Mouse (Mus musculus): ENCODE data around the gene Eif5a. TPM values are rescaled to one million over a fixed set of nuclear protein-coding genes. Genes with fewer than 3 reads are reported as not detected.

Eif5a gene
- polyA plus RNA-seq, 1 experiment from 2014 or later, result 1,516 TPM

DNA sequence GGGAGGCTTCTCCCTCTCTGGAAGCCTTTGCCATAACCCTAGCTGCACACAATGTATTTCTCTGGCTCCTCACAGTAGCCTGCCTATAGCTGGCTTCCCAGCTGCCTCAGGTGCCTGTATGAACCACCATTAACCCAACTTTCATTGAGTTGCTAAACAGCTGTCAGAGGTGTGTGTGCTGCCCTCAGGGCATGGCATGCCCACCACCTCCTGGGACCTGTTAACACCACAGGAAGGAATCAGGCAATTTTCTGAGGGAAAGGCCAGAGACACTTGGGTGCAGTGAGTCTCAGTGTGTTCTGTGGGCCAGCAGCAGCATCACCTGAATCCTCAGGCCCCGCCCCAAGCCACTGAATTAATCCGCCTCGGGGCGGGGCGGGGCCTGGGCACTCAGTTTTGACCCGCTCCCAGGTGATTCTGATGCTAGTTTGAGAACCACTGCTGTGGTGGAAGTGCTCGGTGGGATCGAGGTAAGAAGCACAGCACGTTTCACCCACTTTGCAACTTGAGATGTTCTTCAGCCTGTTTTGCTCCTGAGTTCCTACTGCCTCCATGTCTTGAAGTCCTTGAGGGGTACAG is 16.7 kb upstream of the Eif5a start:
- peaks cover 45% of the 10 kb centered on the region for H3K27me3 ChIP-seq (ENCODE audit: control insufficient read depth, insufficient read depth, low read length)
- peaks cover 16% of the 10 kb centered on the region for H3K4me1 ChIP-seq (ENCODE audit: control insufficient read depth, insufficient read depth, low read length)
- no peak overlapping the region for H3K4me2 ChIP-seq
- H3K27ac ChIP-seq (ENCODE audit: low read depth, low read length), result no peak overlapping the region
- no peak for ATAC-seq (replicated peaks; ENCODE audit: insufficient number of reproducible peaks, low FRiP score, low TSS enrichment)
- no peak overlapping the region for H3K4me3 ChIP-seq (ENCODE audit: low read depth, low read length)
- H3K9me3 ChIP-seq (replicated peaks; ENCODE audit: control insufficient read depth, low read length), result no peaks in the 10 kb centered on the region
- peaks cover 2% of the 10 kb centered on the region; the same call in 1 of the 2 replicates for H3K36me3 ChIP-seq (ENCODE audit: control insufficient read depth, insufficient read depth, low read length)
- H3K9ac ChIP-seq (ENCODE audit: low read depth, low read length), result no peak overlapping the region
- WGBS (ENCODE audit: insufficient replicate concordance), result 31% methylated on average over 9 of the region's 9 CpGs

- Histone ChIP-seq H3K27ac (ENCODE audit: low read depth, low read length) (no peak overlapping the region), H3K9me3 (replicated peaks; ENCODE audit: control insufficient read depth, low read length) (no peaks in the 10 kb centered on the region), H3K36me3 (ENCODE audit: control insufficient read depth, insufficient read depth, low read length) (no peaks in the 10 kb centered on the region), H3K27me3 (ENCODE audit: control insufficient read depth, insufficient read depth, low read length) (peaks cover 45% of the 10 kb centered on the region), H3K9ac (ENCODE audit: low read depth, low read length) (no peak overlapping the region), H3K4me3 (ENCODE audit: low read depth, low read length) (no peak overlapping the region), H3K4me1 (ENCODE audit: control insufficient read depth, insufficient read depth, low read length) (peaks cover 16% of the 10 kb centered on the region), H3K4me2 (no peak overlapping the region)
- no peak for ATAC-seq (replicated peaks; ENCODE audit: insufficient number of reproducible peaks, low FRiP score, low TSS enrichment)
- 62% methylated on average over 5 of the region's 5 CpGs for WGBS (ENCODE audit: insufficient replicate concordance)
These were observed 16.1 kb upstream of the Eif5a start for GRCm38 (mm10) chr11:69937834-69938233.

GRCm38 (mm10) chr11:69937385-69937784 is 15.6 kb upstream of the Eif5a start:
- ATAC-seq (replicated peaks; ENCODE audit: insufficient number of reproducible peaks, low FRiP score, low TSS enrichment), result no peak
- H3K27ac ChIP-seq (ENCODE audit: low read depth, low read length), result no peak overlapping the region

GRCm38 (mm10) chr11:69936714-69937347 is 15.1 kb upstream of the Eif5a start:
- Histone ChIP-seq H3K9ac (ENCODE audit: low read depth, low read length) (no peak overlapping the region), H3K4me2 (peak overlapping the region; percentile 99), H3K27me3 (ENCODE audit: control insufficient read depth, insufficient read depth, low read length) (peaks cover 43% of the 10 kb centered on the region), H3K27ac (ENCODE audit: low read depth, low read length) (no peak overlapping the region), H3K4me3 (ENCODE audit: low read depth, low read length) (peak overlapping the region; percentile 55), H3K9me3 (replicated peaks; ENCODE audit: control insufficient read depth, low read length) (no peaks in the 10 kb centered on the region), H3K4me1 (ENCODE audit: control insufficient read depth, insufficient read depth, low read length) (peaks cover 16% of the 10 kb centered on the region), H3K36me3 (ENCODE audit: control insufficient read depth, insufficient read depth, low read length) (no peaks in the 10 kb centered on the region)
- ATAC-seq (replicated peaks; ENCODE audit: insufficient number of reproducible peaks, low FRiP score, low TSS enrichment), result no peak
- WGBS (ENCODE audit: insufficient replicate concordance), result 48% methylated on average over 9 of the region's 9 CpGs

More at GRCm38 (mm10) chr11:69937385-69937784, 15.6 kb upstream of the Eif5a start:
- peaks cover 16% of the 10 kb centered on the region for H3K4me1 ChIP-seq (ENCODE audit: control insufficient read depth, insufficient read depth, low read length)
- WGBS (ENCODE audit: insufficient replicate concordance), result 46% methylated on average over 4 of the region's 4 CpGs
- H3K27me3 ChIP-seq (ENCODE audit: control insufficient read depth, insufficient read depth, low read length), result peaks cover 43% of the 10 kb centered on the region
- no peak overlapping the region; the same call in 1 of the 2 replicates for H3K4me2 ChIP-seq
- no peak overlapping the region for H3K4me3 ChIP-seq (ENCODE audit: low read depth, low read length)
- no peak overlapping the region for H3K9ac ChIP-seq (ENCODE audit: low read depth, low read length)
- H3K9me3 ChIP-seq (replicated peaks; ENCODE audit: control insufficient read depth, low read length), result no peaks in the 10 kb centered on the region
- H3K36me3 ChIP-seq (ENCODE audit: control insufficient read depth, insufficient read depth, low read length), result no peaks in the 10 kb centered on the region

DNA sequence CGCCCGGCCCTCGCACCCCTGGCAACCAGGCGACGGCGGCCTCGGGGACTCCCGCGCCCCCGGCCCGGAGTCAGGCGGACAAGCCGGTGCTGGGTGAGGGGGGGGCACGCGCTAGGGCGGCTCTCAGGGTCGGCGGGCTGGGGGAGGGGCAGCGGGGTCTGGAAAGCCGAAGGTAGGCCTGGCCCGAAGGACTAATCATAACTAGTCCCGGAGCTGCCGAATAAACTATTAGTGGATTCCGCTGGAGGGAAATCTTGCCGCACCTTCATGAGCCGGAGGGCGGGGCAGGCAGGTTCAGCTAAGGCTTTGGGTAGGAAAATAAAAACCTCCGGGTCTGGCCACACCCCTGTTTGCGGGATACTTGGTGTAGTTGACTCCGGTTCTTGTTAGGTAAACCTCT is 14.4 kb upstream of the Eif5a start:
- Histone ChIP-seq H3K4me1 (ENCODE audit: control insufficient read depth, insufficient read depth, low read length) (peaks cover 16% of the 10 kb centered on the region), H3K4me3 (ENCODE audit: low read depth, low read length) (peak overlapping the region; percentile 55), H3K9ac (ENCODE audit: low read depth, low read length) (peak overlapping the region; percentile 68), H3K36me3 (ENCODE audit: control insufficient read depth, insufficient read depth, low read length) (no peaks in the 10 kb centered on the region), H3K9me3 (replicated peaks; ENCODE audit: control insufficient read depth, low read length) (no peaks in the 10 kb centered on the region), H3K27me3 (ENCODE audit: control insufficient read depth, insufficient read depth, low read length) (peaks cover 43% of the 10 kb centered on the region), H3K27ac (ENCODE audit: low read depth, low read length) (no peak overlapping the region), H3K4me2 (peak overlapping the region; percentile 99)
- ATAC-seq (replicated peaks; ENCODE audit: insufficient number of reproducible peaks, low FRiP score, low TSS enrichment), result no peak
- 2% methylated on average over 25 of the region's 30 CpGs for WGBS (ENCODE audit: insufficient replicate concordance)

- Histone ChIP-seq H3K27ac (ENCODE audit: low read depth, low read length) (peak within 1 kb of the TSS; percentile 38; the same call in 1 of the 2 replicates), H3K27me3 (ENCODE audit: control insufficient read depth, insufficient read depth, low read length) (peaks cover 43% of the 10 kb centered on the region)
These were observed 13.6 kb upstream of the Eif5a start, which contains the start of gene Ybx2 for GRCm38 (mm10) chr11:69935137-69935879. Gene Ybx2, plus strand, starts transcription at chr11:69935796.

GRCm38 (mm10) chr11:69934681-69935080 is 12.9 kb upstream of the Eif5a start:
- ATAC-seq (replicated peaks; ENCODE audit: insufficient number of reproducible peaks, low FRiP score, low TSS enrichment), result no peak
- no peaks in the 10 kb centered on the region for H3K36me3 ChIP-seq (ENCODE audit: control insufficient read depth, insufficient read depth, low read length)
- H3K4me2 ChIP-seq, result peak overlapping the region; percentile 99
- peaks cover 43% of the 10 kb centered on the region for H3K27me3 ChIP-seq (ENCODE audit: control insufficient read depth, insufficient read depth, low read length)
- peaks cover 16% of the 10 kb centered on the region for H3K4me1 ChIP-seq (ENCODE audit: control insufficient read depth, insufficient read depth, low read length)
- WGBS (ENCODE audit: insufficient replicate concordance), result 22% methylated on average over 6 of the region's 6 CpGs
- no peak overlapping the region for H3K27ac ChIP-seq (ENCODE audit: low read depth, low read length)
- H3K4me3 ChIP-seq (ENCODE audit: low read depth, low read length), result peak overlapping the region; percentile 55; the same call in 1 of the 2 replicates
- H3K9me3 ChIP-seq (replicated peaks; ENCODE audit: control insufficient read depth, low read length), result no peaks in the 10 kb centered on the region
- no peak overlapping the region; the same call in 1 of the 2 replicates for H3K9ac ChIP-seq (ENCODE audit: low read depth, low read length)

More at GRCm38 (mm10) chr11:69935137-69935879, 13.6 kb upstream of the Eif5a start, which contains the start of gene Ybx2:
- Histone ChIP-seq H3K4me1 (ENCODE audit: control insufficient read depth, insufficient read depth, low read length) (peaks cover 16% of the 10 kb centered on the region), H3K9ac (ENCODE audit: low read depth, low read length) (peak within 1 kb of the TSS; percentile 68), H3K4me2 (peak within 1 kb of the TSS; percentile 99), H3K4me3 (ENCODE audit: low read depth, low read length) (peak within 1 kb of the TSS; percentile 55), H3K36me3 (ENCODE audit: control insufficient read depth, insufficient read depth, low read length) (no peaks in the 10 kb centered on the region), H3K9me3 (replicated peaks; ENCODE audit: control insufficient read depth, low read length) (no peaks in the 10 kb centered on the region)
- peak; percentile 88 for ATAC-seq (replicated peaks; ENCODE audit: insufficient number of reproducible peaks, low FRiP score, low TSS enrichment)
- 2% methylated on average over 49 of the region's 62 CpGs for WGBS (ENCODE audit: insufficient replicate concordance)

- H3K4me2 ChIP-seq, result peak overlapping the region; percentile 99
- H3K27ac ChIP-seq (ENCODE audit: low read depth, low read length), result no peak overlapping the region
- H3K36me3 ChIP-seq (ENCODE audit: control insufficient read depth, insufficient read depth, low read length), result no peaks in the 10 kb centered on the region
- peak overlapping the region; percentile 21 for H3K4me3 ChIP-seq (ENCODE audit: low read depth, low read length)
- H3K9me3 ChIP-seq (replicated peaks; ENCODE audit: control insufficient read depth, low read length), result no peaks in the 10 kb centered on the region
- peaks cover 16% of the 10 kb centered on the region for H3K4me1 ChIP-seq (ENCODE audit: control insufficient read depth, insufficient read depth, low read length)
- 1% methylated on average over 18 of the region's 18 CpGs for WGBS (ENCODE audit: insufficient replicate concordance)
- no peak for ATAC-seq (replicated peaks; ENCODE audit: insufficient number of reproducible peaks, low FRiP score, low TSS enrichment)
- peaks cover 40% of the 10 kb centered on the region for H3K27me3 ChIP-seq (ENCODE audit: control insufficient read depth, insufficient read depth, low read length)
- no peak overlapping the region for H3K9ac ChIP-seq (ENCODE audit: low read depth, low read length)
These were observed 12.4 kb upstream of the Eif5a start for GRCm38 (mm10) chr11:69934169-69934568.
